Mouse (Mus musculus): ENCODE data around the gene Ryk. TPM values are rescaled to one million over a fixed set of nuclear protein-coding genes. Genes with fewer than 3 reads are reported as not detected.

The Ryk gene
- total and polyA plus RNA-seq, 2 experiments from 2014 or later, result 8.8 to 66.1 TPM

GRCm38 (mm10) chr9:102890166-102890565, 55.4 kb downstream of the Ryk start:
- H3K27ac ChIP-seq (ENCODE audit: low read depth), result 0 out of 2 replicates have a peak overlapping the region, but pooled peaks have one; percentile 26
- H3K9ac ChIP-seq (replicated peaks; ENCODE audit: low read depth, low read length), result no peak overlapping the region
- TF ChIP-seq CTCF (IDR thresholded peaks at IDR 0.05; ENCODE audit: low read depth) (no peak), EP300 (IDR thresholded peaks at IDR 0.05; ENCODE audit: low read depth) (no peak)
- H3K4me1 ChIP-seq (ENCODE audit: control insufficient read depth, insufficient read depth), result no peaks in the 10 kb centered on the region
- ATAC-seq (ENCODE audit: insufficient read depth, low read depth) (peak; percentile 89), DNase-seq (ENCODE audit: low spot score) (peak; percentile 73)
- no peaks in the 10 kb centered on the region for H3K27me3 ChIP-seq (ENCODE audit: control insufficient read depth, insufficient read depth, low read length)
- peaks cover 41% of the 10 kb centered on the region for H3K36me3 ChIP-seq (replicated peaks; ENCODE audit: control insufficient read depth, insufficient read depth, low read length)
- no peaks in the 10 kb centered on the region for H3K9me3 ChIP-seq (replicated peaks; ENCODE audit: control insufficient read depth, low read length)
- no peak overlapping the region for H3K4me2 ChIP-seq (ENCODE audit: low read depth, low read length)
- no peak overlapping the region for H3K4me3 ChIP-seq (ENCODE audit: low read depth, low read length)
- 14% methylated on average over 9 of the region's 9 CpGs for WGBS

GRCm38 (mm10) chr9:102892480-102893355, 58.0 kb downstream of the Ryk start:
- no peak overlapping the region for H3K27ac ChIP-seq (ENCODE audit: low read depth)
- WGBS, result 83% methylated on average over 7 of the region's 7 CpGs
- no peak overlapping the region for H3K4me2 ChIP-seq (ENCODE audit: low read depth, low read length)
- H3K36me3 ChIP-seq (replicated peaks; ENCODE audit: control insufficient read depth, insufficient read depth, low read length), result peaks cover 32% of the 10 kb centered on the region
- no peak overlapping the region for H3K4me3 ChIP-seq (ENCODE audit: low read depth, low read length)
- H3K9ac ChIP-seq (replicated peaks; ENCODE audit: low read depth, low read length), result no peak overlapping the region
- DNase-seq (ENCODE audit: low spot score) (no peak), ATAC-seq (ENCODE audit: insufficient read depth, low read depth) (no peak)
- H3K27me3 ChIP-seq (ENCODE audit: control insufficient read depth, insufficient read depth, low read length), result no peaks in the 10 kb centered on the region
- no peaks in the 10 kb centered on the region for H3K9me3 ChIP-seq (replicated peaks; ENCODE audit: control insufficient read depth, low read length)
- TF ChIP-seq EP300 (IDR thresholded peaks at IDR 0.05; ENCODE audit: low read depth) (no peak), CTCF (IDR thresholded peaks at IDR 0.05; ENCODE audit: low read depth) (no peak)
- no peaks in the 10 kb centered on the region for H3K4me1 ChIP-seq (ENCODE audit: control insufficient read depth, insufficient read depth)

- no peaks in the 10 kb centered on the region for H3K27me3 ChIP-seq (ENCODE audit: control insufficient read depth, insufficient read depth, low read length)
- no peak overlapping the region for H3K4me2 ChIP-seq (ENCODE audit: low read depth, low read length)
- 86% methylated on average over 11 of the region's 11 CpGs for WGBS
- no peaks in the 10 kb centered on the region for H3K9me3 ChIP-seq (replicated peaks; ENCODE audit: control insufficient read depth, low read length)
- TF ChIP-seq EP300 (IDR thresholded peaks at IDR 0.05; ENCODE audit: low read depth) (no peak), CTCF (IDR thresholded peaks at IDR 0.05; ENCODE audit: low read depth) (no peak)
- peaks cover 39% of the 10 kb centered on the region for H3K36me3 ChIP-seq (replicated peaks; ENCODE audit: control insufficient read depth, insufficient read depth, low read length)
- H3K4me1 ChIP-seq (ENCODE audit: control insufficient read depth, insufficient read depth), result no peaks in the 10 kb centered on the region
- no peak overlapping the region for H3K27ac ChIP-seq (ENCODE audit: low read depth)
- ATAC-seq (ENCODE audit: insufficient read depth, low read depth) (no peak), DNase-seq (ENCODE audit: low spot score) (no peak)
- H3K4me3 ChIP-seq (ENCODE audit: low read depth, low read length), result no peak overlapping the region
- no peak overlapping the region for H3K9ac ChIP-seq (replicated peaks; ENCODE audit: low read depth, low read length)
Measured at GRCm38 (mm10) chr9:102893356-102893870, 58.7 kb downstream of the Ryk start.

GRCm38 (mm10) chr9:102899916-102900315, 65.2 kb downstream of the Ryk start:
- Histone ChIP-seq H3K9me3 (replicated peaks; ENCODE audit: control insufficient read depth, low read length) (no peaks in the 10 kb centered on the region), H3K4me1 (ENCODE audit: control insufficient read depth, insufficient read depth) (no peaks in the 10 kb centered on the region), H3K4me2 (ENCODE audit: low read depth, low read length) (no peak overlapping the region), H3K9ac (replicated peaks; ENCODE audit: low read depth, low read length) (no peak overlapping the region), H3K36me3 (replicated peaks; ENCODE audit: control insufficient read depth, insufficient read depth, low read length) (peaks cover 52% of the 10 kb centered on the region), H3K27me3 (ENCODE audit: control insufficient read depth, insufficient read depth, low read length) (no peaks in the 10 kb centered on the region), H3K27ac (ENCODE audit: low read depth) (no peak overlapping the region), H3K4me3 (ENCODE audit: low read depth, low read length) (no peak overlapping the region)
- TF ChIP-seq EP300 (IDR thresholded peaks at IDR 0.05; ENCODE audit: low read depth) (no peak), CTCF (IDR thresholded peaks at IDR 0.05; ENCODE audit: low read depth) (no peak)
- DNase-seq (ENCODE audit: low spot score) (no peak), ATAC-seq (ENCODE audit: insufficient read depth, low read depth) (no peak)
- WGBS, result 89% methylated on average over 6 of the region's 6 CpGs

GRCm38 (mm10) chr9:102902308-102902707, 67.6 kb downstream of the Ryk start:
- peaks cover 71% of the 10 kb centered on the region for H3K36me3 ChIP-seq (replicated peaks; ENCODE audit: control insufficient read depth, insufficient read depth, low read length)
- no peak overlapping the region for H3K4me2 ChIP-seq (ENCODE audit: low read depth, low read length)
- H3K9me3 ChIP-seq (replicated peaks; ENCODE audit: control insufficient read depth, low read length), result no peaks in the 10 kb centered on the region
- TF ChIP-seq CTCF (IDR thresholded peaks at IDR 0.05; ENCODE audit: low read depth) (no peak), EP300 (IDR thresholded peaks at IDR 0.05; ENCODE audit: low read depth) (no peak)
- H3K4me1 ChIP-seq (ENCODE audit: control insufficient read depth, insufficient read depth), result no peaks in the 10 kb centered on the region
- 85% methylated on average over 7 of the region's 7 CpGs for WGBS
- no peak overlapping the region for H3K4me3 ChIP-seq (ENCODE audit: low read depth, low read length)
- ATAC-seq (ENCODE audit: insufficient read depth, low read depth) (no peak), DNase-seq (ENCODE audit: low spot score) (no peak)
- H3K27me3 ChIP-seq (ENCODE audit: control insufficient read depth, insufficient read depth, low read length), result no peaks in the 10 kb centered on the region
- no peak overlapping the region for H3K9ac ChIP-seq (replicated peaks; ENCODE audit: low read depth, low read length)
- no peak overlapping the region for H3K27ac ChIP-seq (ENCODE audit: low read depth)

Data from heart, postnatal 0 days (tissue).